Mouse (Mus musculus) kidney, postnatal 10 days (tissue): ENCODE results near the gene Lrfn2.

Experiments used
- DNase-seq: peaks from one replicate; pipeline ENCODE4 v3.0.0; 2021; ENCODE audit warnings: mixed read lengths

Gene Lrfn2

DNA sequence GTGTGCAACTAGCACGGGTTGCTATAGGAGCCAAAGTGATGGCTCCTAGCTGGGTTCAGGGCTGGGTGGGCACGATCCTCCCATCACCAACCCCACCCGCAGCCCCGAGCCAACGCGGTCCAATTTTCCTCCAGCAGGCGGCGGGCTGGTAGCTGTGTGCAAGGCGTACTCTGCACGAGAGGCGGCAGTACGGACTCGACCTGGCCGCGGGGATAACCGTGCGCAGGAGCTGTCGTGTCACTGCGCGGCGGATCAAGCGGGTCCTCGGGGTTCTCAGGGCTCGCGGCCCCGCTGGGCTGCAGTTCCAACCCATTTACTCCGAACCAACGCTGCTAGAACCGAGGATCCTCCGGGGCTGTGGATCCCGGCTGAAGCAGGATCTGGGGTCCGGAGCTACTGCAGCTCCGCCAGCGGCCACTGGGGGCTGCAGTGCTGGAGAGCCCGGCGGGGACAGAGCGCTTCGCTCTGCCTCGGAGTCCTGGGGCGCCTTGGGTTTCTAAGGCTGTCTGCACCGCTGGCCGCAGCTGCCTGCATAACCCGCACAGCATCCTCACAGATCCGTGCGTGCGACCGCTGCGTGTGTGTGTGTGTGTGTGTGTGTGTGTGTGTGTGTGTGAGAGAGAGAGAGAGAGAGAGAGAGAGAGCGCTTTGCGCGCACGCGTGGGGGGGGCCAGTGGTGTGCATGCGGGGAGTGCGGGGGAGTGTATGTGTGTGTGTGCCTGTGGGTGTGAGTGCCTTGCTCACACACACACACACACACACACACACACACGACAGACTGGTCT is at the start of gene Lrfn2:
Gene Lrfn2 (plus strand): TSS at position 759 of the 785 bp plus-strand sequence.
- DNase-seq, result peak; percentile 90

DNA sequence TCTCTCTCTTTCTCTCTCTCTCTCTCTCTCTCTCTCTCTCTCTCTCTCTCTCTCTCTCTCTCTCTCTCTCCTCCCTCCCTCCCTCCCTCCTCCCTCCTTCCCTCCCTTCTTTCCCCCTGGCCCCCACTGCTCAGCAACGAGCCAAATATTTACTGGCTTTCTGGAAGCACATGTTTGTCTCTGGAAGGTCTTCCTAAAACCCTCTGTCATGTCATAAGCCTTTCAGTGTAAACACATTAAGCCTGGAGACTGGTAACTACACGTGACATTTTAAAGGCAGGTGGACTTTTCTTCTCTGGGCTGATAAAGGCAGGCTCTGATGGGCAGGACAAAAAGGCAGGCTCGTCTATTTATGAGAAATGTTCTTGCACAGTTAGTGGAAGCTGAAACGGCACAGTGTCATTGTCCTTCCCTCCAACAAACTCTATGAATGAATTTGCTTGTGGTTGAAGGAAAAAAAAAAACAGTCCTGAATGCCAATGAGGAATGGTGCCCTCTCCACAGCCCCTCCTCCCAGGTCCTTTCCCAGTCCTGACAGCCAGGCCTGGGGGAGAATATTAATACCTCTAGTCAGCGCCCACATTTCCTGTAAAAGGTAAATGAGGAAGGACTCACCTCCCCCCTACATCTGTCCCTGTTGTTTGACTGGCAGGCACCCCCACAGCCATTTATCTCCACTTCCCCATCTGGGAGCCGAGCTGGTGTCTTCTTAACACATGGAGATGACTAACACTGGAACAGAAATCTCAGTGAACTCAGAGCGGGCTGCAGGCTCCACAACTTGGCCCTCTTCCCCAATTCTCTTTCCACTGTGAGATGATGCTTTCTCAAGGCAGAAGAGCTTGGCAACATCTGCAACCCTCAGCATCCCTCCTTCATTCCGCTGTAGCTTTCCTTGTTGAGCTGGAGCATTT is 44.5 kb upstream of the Lrfn2 start:
- DNase-seq, result no peak

DNA sequence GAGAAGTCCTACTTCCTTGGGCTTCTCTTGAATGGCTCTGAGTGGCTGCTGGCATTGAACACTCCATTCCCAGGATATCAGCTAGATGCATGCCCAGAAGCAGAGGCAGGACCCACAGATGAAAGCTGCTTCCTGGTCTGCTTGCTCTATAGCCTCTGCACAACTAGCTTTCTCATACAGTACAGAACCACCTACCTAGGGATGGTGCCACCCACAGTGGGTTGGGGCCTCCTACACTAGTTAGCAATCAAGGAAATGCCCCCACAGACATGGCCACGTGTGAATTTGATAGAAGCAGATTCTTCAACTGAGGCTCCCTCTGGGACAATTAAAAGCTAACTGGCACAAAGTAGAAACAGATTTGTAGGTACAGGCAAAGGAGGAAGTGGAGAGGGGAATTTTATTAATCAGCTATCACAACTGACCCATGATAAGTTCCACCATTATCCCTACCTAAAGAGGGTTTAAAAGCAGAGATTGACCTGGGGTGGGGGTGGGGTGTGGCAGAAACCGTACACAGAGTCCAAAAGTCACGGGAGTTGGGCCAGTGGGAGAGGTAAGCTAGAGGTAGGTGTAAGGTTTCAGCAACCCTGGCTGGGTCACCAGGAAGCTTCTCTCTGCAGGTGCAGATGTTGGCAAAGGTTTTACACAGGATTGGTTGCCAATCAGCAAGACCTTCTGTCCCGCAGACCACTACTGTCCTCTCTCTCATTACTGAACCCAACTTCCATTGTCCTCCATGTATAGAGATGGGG is 26.7 kb upstream of the Lrfn2 start:
- no peak for DNase-seq

DNA sequence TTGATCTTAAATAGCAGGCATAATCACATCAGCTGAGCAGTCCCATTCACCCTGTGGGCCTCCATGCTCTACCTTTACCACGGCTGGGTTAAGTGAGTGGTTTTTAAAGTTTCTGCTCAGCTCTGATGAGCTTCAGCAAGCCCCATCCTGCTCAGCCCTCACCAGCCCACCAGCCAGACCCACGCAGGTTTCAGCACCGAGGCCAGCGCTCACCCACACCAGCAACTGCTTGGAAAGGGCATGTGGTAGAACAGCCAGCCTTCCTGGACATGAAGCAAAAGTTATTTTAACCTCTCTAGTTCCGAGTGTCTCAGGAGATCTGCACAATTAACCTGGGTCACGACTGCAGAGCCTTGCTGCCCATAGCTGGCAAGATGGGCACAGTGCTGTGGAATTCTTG is 18.7 kb upstream of the Lrfn2 start:
- peak; percentile 48 for DNase-seq

DNA sequence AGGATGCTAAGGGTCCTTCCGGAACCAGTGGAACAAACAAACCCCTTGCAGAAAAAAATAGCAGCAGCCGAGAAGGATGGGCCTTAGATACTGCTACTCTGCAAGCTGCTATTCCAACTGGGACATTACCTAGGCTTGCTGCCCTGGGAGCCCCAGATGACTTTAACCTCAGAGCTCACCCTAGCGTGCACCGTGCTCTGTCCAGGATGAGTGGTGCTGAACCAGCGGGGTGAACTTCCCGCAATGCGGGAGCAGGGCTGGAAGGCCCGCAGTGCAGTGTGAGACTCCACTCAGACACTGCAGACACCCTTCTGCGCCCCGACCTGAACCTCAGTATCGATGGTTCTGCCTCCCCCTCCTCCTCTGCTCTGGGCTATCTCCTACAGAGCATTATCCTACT is 14.8 kb upstream of the Lrfn2 start:
- DNase-seq, result peak; percentile 66

DNA sequence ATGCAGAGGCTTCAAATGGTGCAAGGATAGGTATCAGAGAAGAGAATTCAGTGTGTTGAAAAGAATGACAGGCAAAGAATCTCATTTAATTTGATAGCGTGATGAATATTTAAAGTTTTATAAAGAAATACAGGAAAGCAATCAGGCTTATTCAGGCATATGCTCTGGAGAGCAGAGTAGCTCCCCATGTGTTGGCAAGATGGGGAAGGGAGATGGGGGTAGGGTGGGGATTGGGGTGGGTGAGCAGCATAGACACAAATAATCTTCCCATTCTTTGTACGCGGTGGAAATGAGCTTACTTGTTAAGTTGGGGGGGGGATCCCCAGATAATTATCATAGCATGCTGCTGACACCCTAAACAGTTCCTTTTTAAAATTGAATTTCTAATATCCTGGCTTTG is 13.7 kb upstream of the Lrfn2 start:
- DNase-seq, result no peak

DNA sequence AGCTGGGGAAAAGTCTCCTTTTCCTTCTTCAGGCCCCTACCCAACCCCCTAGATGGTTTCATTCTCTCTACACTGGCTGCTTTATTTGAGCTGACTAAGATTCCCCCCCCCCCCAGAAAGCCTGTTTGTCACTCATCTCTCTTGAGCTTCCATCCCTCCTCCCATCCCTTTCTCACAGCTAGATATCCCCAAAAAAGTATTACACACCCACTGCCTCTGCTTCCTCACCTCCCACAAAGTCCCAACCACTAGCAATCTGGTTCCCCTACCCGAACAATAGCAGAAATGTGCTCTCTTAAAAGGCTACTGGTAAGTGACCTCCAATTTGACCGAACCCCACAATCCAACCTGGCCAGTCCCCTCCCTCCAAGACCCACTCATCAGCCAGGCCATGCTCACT is 9.3 kb upstream of the Lrfn2 start:
- no peak for DNase-seq

DNA sequence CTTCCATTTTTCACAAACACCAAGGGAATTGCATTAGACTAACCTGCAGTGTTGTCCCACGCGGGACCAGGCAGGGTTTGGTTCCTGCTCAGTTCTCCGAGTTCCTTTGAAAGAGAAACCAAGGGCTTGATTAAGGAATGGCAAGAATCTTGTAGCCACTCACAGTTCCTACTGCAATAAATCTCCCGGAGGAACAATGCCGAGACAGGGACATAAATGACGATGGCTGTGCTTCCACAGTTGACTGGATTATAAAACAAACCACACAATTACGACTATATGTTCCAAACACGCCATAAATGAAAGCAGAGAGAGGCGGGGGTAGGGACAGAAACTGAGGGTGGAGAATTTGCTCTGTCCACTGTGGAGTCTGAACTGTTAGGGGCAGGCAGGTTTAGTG is 6.8 kb upstream of the Lrfn2 start:
- DNase-seq, result no peak

DNA sequence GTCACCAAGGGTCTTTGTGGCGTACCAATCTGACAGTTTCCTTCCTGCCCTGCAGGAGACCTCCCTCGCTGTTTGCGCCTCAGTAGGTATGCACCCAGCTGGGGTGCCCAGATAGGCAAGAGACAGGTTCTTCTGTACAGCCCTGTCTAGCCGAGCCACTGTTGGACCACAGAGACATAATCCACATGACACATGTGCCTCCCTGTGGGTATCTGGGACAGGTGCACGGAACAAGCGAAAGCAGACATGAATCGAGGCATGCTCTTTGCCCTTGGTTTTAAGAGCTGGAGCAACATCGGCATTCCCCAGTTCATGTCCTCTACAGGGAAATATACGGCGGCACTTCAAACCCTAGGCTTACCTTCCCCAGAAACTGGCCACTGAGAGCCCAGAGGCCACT is 1.2 kb upstream of the Lrfn2 start:
- DNase-seq, result no peak

DNA sequence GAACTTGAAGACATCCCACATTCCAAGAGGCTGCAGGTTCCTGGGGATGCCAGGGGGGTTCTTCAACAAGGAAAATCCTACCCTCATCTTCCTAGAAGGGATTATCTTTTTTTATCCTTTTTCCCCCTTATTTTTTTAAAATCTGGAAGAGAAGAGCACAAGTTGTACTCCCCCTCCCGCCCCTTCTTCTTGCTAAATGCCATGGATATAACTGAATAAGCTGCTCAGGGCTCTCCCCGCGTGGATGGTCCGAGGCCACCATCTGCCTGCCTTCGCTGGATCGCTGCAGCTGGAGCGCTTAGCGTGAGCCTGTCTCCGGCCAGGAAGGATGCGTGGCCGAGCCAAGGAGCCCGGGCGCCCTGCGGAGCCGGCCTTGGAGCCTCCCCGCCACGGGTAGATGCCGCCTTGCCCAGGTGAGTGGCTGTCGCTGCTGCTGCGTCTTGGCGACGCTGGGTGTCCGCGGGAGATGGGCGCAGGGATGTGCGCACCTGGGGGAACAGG is 277 bp downstream of the Lrfn2 start:
- DNase-seq, result peak; percentile 54

DNA sequence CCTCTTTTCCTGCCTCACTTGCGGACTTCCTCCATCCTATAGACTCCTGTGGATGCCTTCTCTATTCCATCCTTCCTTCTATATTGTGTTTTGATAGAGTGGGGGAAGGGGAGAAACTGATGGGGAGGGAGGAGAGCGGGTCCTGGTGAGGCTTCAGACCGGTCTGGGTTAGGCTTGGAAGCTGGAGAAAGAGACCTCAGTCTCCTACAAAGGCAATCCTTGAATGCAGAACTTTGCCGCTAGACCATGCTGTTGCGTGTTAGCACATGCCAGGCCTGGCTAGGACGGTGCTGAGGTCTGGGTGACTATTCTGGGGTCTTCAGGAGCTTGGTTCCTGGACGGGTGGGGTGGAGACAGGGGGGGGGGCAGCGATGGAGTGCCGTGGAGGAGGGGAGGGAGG is 737 bp downstream of the Lrfn2 start:
- DNase-seq, result no peak

DNA sequence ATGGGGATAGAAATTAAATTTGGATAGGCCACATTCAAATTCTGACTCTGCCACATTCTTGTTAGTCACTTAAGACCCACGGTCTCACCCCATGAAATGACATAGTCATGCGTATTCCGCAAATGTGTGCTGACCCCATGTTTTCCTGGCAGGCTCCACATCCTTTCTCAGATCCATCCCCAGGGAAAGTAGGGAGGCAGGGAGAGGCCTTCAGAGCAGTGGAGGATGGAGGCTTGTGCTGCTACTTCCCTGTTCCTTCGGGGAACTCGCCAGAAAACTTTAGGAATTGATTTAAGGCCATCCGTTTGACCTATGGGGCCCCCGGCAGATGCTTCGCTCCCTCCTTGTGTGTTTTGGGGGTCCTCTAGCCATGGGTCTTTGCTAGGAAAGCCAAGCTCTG is 3.0 kb downstream of the Lrfn2 start:
- DNase-seq, result peak; percentile 57

DNA sequence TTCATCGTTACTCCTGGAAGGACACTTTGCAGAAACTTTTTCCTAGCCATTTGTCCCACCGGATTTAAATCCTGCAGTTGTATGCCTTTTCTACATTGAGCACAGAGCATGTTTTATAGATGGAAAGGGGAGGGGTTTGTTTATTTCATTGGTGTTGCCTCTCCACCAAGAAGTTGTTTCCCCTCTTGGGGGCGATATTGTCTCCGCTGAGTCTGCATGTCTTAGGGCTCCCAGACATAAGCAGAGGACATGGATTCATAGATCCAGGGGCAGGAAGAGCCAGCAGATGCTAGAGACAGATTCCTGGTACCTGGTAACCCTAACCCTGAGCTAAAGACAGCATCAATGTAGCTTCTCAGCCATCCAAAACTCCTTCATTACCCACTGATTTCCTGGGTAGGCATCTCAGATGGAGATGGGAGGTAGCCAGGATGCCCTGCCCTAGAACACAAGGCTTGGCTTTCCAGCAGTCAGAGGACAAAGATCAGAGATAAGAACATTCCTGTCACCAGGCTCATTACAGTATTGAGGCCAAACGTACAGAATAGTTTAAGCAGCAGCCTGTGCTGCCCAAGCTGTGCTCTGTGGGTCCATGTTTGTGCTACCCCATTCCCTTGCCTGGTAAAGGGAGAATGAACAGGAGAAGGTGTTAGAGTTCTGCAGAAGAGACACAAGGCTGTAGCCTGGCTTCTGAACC is 4.4 kb downstream of the Lrfn2 start:
- DNase-seq, result peak; percentile 47

DNA sequence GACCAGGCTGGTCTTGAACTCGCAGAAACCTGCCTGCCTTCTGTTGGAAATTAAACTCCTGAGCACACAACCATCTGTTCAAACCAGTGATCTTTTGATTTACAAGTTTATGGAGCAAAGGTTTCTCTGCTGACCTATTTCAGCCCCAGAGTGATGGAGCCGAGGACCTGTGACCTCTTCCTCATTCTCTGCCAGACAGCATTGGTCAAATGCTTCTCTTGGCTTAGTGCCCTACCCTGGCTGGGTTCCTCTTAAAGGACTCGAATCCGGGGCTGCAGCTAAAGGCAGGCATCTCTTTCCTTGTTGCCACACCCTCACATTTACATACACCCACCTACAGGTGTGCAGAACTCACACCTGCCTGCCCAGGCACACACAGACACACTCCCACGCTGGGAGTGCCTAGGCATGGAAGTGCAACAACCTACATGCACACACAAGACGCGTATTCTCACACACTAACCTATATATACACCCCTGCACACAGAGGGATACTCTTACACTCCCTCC is 6.6 kb downstream of the Lrfn2 start:
- DNase-seq, result peak; percentile 78

DNA sequence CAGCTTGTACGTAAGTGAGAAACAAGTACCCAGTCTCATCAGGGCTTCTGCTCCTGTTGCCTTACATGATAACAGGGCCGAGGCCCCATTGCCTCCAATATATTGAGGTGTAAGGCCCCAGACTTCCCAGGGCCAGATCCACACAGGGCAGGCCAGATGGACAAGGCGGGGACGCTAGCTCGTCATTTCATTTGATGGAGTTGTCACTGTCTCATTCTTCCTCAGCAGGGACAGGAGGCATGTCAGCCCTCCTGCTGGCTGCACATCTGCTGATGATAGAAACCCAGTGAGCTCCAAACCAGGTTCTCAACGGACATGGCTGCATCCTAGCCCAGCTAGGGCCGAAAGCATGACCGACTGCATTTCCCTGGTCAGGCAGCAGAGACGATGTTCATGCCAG is 14.1 kb downstream of the Lrfn2 start:
- no peak for DNase-seq

DNA sequence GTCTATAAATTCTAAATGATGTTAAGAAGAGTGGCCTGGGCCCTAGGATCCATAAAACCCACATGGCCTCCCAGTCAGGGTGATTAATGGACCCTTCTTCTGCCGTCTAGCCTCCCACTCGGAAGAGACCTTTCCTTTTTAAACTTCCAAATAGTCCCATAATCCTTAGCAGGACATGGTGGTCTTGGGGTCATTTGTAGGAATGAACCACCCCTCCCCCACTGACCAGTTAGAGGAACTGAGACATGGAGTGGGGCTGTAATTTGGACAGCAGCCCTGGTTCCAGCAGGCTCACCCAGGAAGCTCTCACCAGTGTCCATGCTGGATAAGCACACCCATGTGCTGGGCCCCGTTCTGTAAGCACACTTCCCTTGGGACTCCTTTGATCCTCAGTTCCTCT is 14.6 kb downstream of the Lrfn2 start:
- DNase-seq, result peak; percentile 59

DNA sequence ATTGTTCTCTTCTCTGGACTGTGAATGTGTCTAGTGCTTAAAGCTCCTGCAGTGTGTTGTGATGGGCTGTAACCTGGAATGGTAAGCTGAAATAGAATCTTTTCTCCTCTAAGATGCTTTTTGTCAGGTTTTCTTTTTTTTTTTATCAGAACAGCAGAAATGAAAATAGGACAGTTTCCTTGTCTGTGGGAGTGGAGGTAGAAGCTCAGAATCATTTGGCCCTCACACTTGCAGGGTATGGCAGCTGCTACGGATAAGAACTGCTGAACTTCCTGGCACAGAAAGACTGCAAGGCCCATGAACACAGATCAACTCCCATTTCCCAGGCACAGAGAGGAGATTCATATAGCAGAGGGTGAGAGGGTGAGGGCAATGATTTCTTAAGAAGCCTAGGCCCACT is 19.1 kb downstream of the Lrfn2 start:
- no peak for DNase-seq

DNA sequence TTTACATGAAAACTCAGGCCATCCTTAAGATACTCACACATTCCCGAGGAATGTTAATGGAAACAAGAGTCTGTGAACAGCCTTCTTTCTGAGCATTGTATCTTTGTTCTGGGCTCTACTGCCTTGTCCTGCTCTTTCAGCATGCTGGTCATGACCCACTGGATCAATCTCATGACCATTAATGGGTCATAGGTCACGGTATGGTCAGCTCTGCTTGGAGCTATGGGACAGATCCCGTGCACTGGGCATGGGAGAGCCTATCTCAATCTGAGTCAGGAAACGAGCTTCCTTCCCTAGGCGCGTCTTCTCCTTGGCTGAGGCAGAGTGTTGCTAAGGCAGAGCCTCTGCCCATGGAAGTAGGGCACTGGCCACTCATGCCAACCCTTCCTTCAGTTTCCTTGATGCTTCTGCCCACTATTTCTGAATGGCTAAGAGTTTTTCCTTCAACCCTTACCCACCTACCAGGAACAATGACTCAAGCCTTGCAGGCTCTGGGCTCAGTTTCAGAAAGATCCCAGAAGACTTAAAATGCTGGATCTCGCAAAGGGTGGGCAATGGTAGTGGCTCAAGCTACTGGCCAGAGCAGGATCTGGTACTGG is 24.0 kb downstream of the Lrfn2 start:
- no peak for DNase-seq

DNA sequence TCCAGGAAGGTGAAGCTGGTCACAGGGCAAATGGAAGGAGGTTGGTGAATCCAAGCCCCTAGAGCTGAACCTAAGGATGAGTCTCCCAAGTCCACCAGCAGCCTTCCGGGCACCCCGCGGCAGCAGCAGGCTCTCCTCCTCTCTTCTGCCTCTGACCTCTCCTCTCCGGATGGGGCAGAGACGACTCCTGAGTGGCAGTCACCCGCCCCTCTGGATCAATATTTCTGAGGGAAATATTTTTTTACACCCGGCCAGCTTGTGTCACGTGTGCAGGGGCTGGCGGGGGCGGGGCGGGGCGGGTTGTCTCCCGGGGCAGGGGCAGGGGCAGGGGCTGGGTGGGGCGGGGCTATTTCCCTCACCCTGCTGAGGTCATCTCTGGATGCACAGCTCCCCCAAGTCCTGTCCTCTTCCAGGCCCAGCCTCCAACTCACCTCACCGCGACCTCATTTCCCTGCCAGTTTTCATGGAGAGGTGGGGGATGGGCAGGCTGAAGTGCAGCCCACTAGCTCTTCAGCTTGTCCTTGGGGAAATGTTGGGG is 28.1 kb downstream of the Lrfn2 start:
- peak; percentile 83 for DNase-seq

DNA sequence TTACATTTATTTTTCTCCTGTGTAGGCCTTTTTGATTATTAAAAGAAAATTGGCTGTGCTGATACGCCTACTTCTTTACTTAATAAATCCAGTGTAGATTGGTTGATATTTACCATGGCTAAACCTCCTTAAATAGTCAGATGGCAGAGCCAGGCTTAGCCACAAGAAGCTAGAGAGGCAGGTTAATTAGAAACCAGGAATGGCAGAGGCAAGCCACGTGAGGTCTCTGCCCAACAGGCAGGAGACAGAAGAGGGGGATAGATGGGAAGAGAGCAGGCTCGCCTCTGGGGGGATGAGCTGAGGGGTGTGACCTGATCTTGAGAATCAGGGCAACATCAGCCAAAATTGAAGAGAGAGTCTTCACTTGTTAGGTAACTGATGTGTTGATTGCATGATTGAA is 30.5 kb downstream of the Lrfn2 start:
- DNase-seq, result no peak

DNA sequence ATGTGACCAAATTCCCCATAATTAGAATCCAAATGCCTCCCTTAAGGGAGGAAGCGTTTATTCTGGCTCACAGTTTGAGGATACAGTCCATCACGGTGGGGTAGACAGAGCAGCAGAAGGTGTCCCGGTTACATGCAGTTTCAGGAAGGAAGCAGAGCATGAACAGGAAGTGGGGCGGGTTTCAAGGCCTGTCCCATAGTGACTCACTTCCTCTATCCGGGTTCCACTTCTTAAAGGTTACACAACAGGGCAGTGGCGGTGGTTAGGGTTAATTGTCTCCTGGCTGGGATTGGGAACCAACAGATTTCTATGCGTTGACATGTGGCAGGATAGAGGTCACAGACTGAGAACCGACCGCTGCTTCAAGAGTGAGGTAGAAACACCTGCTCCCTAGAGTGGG is 31.6 kb downstream of the Lrfn2 start:
- no peak for DNase-seq

DNA sequence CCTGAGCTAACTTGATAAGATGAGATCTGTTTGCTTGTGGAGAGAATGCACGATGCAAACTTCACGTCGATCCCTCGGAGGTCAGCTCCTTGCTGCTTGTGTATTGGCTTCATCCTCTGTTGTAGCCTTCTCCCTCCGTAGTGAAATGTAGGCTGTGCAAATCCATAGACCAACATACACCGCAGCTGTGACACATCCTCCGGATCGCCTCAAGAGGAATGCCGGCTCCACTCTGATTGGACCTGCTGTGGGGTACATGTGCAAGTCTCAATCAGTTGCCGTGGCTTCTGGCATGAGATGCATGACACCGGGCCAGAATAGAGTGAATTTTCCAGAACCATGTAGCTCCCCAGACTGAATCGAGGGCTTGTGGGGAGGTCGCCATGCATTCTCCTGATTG is 36.1 kb downstream of the Lrfn2 start:
- DNase-seq, result no peak
